Mouse (Mus musculus): Measurements from ENCODE around the gene Bbip1.
A peak's percentile ranks its signal among the peaks of the same experiment; 100 is the strongest.
"Not testable (repeated sequence)": the region's sequence is repeated elsewhere in the genome, so short reads cannot be mapped to it uniquely, and the experiment has no call there.

Gene Bbip1

GRCm38 (mm10) chr19:53921996-53922395, 22.4 kb downstream of the Bbip1 start:
- not testable (repeated sequence) for DNase-seq

- no peak for DNase-seq
Measured at GRCm38 (mm10) chr19:53919541-53919940, 24.9 kb downstream of the Bbip1 start.

- DNase-seq = no peak
Measured at GRCm38 (mm10) chr19:53914950-53915349, 29.5 kb downstream of the Bbip1 start.

- DNase-seq = not testable (repeated sequence)
Measured at GRCm38 (mm10) chr19:53906703-53907070, 37.7 kb downstream of the Bbip1 start.

GRCm38 (mm10) chr19:53906033-53906702, 38.3 kb downstream of the Bbip1 start:
- DNase-seq = no peak

- no peak for DNase-seq
Measured at GRCm38 (mm10) chr19:53904833-53905480, 39.5 kb downstream of the Bbip1 start.

GRCm38 (mm10) chr19:53903507-53904321, 40.7 kb downstream of the Bbip1 start:
- DNase-seq = peak; percentile 83 to 84

GRCm38 (mm10) chr19:53902739-53903487, 41.5 kb downstream of the Bbip1 start:
- DNase-seq = peak; percentile 98

GRCm38 (mm10) chr19:53901931-53902738, 42.3 kb downstream of the Bbip1 start:
- DNase-seq = no peak

GRCm38 (mm10) chr19:53899941-53900610, 44.4 kb downstream of the Bbip1 start:
- no peak for DNase-seq

- no peak for DNase-seq
Measured at GRCm38 (mm10) chr19:53898970-53899900, 45.2 kb downstream of the Bbip1 start.

- no peak for DNase-seq
Measured at GRCm38 (mm10) chr19:53898498-53898897, 45.9 kb downstream of the Bbip1 start.

- DNase-seq = no peak
Measured at GRCm38 (mm10) chr19:53898046-53898445, 46.4 kb downstream of the Bbip1 start.

GRCm38 (mm10) chr19:53894538-53895121, 49.8 kb downstream of the Bbip1 start:
- DNase-seq = no peak

- no peak for DNase-seq
Measured at GRCm38 (mm10) chr19:53893711-53894171, 50.7 kb downstream of the Bbip1 start.

- DNase-seq = no peak
Measured at GRCm38 (mm10) chr19:53892838-53893359, 51.5 kb downstream of the Bbip1 start.

GRCm38 (mm10) chr19:53892061-53892460, 52.4 kb downstream of the Bbip1 start, which contains the start of gene Pdcd4:
Gene Pdcd4, plus strand, starts transcription at chr19:53892231.
- DNase-seq = no peak

GRCm38 (mm10) chr19:53891569-53891968, 52.9 kb downstream of the Bbip1 start:
- no peak for DNase-seq

GRCm38 (mm10) chr19:53890781-53891251, 53.6 kb downstream of the Bbip1 start:
- DNase-seq = no peak

Measured in cerebellum, postnatal 10 days (tissue).